Mouse (Mus musculus): ENCODE measurements around the gene Cldn34c4.

Cldn34c4 gene

DNA sequence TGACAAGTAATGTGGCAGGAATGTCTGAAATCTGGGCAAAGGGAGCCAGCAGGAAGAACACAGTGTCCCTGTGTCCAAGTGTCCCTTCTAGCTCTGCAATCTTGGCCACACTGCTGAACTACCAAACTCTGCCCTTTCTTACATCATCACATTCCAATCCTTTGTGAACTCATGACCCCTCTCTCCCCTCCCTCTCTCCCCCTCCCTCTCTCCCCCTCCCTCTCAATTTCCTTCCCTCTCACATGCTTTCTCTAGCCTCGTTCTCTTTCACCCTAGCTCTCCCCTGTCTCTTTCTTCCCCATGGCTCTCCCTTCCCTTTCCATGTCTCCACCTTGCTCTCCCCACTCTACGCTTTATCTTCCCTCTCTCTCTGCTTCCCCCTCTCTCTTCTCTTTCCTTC is at the start of gene Cldn34c4:
Gene Cldn34c4 (minus strand): TSS at position 101 of the 400 bp plus-strand sequence.
- DNase-seq (ENCODE audit: low spot score): no peak

DNA sequence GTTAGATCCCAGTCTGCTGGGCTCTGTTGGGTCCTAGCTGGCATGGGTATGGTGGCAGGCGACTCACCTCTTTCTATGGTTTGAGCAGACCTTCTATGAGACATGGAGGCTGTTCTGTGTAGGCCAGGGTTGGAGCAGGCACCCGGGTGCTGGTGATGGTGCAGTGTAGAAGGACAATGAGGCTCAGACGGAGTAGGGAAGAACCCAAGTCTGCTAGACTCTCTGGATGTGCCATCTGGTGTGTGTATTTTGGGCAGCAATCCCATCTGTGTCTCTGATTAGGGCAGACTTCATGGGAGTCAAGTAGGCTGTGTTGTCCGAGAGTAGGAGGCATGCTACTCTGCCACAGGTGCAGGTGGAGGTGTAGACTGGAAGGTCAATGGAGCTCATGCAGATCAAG is 10.7 kb upstream of the Cldn34c4 start:
- no peak for DNase-seq (ENCODE audit: low spot score)
